Mouse (Mus musculus): ENCODE data around the gene Unc5cl. TPM values are rescaled to one million over a fixed set of nuclear protein-coding genes. Genes with fewer than 3 reads are reported as not detected.

Gene Unc5cl
- polyA plus RNA-seq, 1 experiment, result 8.5 TPM

DNA sequence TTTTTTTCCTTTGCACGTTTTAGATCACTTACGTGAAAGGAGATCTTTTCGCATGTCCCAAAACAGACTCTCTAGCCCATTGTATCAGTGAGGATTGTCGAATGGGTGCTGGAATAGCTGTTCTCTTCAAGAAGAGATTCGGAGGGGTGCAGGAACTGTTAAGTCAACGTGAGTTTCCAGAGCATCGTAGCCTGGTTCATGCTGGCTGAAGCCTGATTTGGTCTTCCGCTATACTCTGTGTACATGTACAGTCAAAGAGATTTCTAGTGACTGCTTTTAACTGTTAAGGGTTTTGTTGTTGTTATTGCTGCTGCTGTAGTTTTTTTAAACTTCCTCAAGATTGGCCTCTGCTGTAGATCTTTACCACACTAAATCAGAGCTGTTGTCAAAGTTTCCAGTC, 43.5 kb upstream of the Unc5cl start:
- peak overlapping the region; percentile 29; the same call in 1 of the 2 replicates for H3K27ac ChIP-seq (ENCODE audit: insufficient read depth, low read length)
- H3K4me1 ChIP-seq (ENCODE audit: control insufficient read depth, insufficient read depth, insufficient read length), result peaks cover 6% of the 10 kb centered on the region; the same call in 1 of the 2 replicates
- no peak for DNase-seq (ENCODE audit: low read depth in 1 of 2, low spot score in 2 of 2)
- TF ChIP-seq POLR2A (IDR thresholded peaks at IDR 0.05; ENCODE audit: low read depth, low read length) (no peak), CTCF (IDR thresholded peaks at IDR 0.05; ENCODE audit: extremely low read depth, insufficient read depth, insufficient read length, insufficient replicate concordance) (no peak)
- H3K36me3 ChIP-seq (ENCODE audit: control insufficient read depth, insufficient read depth, low read length), result peaks cover 17% of the 10 kb centered on the region
- no peaks in the 10 kb centered on the region for H3K27me3 ChIP-seq (ENCODE audit: control insufficient read depth, insufficient read depth, low read length)
- WGBS, result 46% methylated on average over 8 of the region's 8 CpGs
- no peak overlapping the region; the same call in 1 of the 2 replicates for H3K4me3 ChIP-seq (ENCODE audit: extremely low read depth, insufficient read depth, insufficient read length)

DNA sequence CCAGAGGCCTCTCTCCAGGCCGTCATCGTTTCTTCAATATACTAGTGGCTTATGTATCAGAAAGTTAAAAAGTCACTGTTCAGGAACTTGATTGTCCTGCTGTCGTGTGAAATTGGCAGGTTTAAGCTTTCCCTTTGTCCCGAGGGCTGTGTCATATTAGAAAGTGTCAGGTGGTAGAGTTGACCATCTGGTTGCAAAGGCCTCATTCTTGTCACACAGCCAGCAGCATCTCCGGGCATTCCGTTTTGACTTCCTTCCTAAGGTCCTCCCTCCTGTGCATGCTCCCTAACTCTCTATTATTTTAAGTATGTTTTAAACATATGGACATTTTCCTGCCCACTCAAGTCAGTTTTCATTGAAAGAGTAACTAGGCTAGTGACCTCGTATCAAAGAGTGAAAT, 38.7 kb upstream of the Unc5cl start:
- 89% methylated on average over 7 of the region's 7 CpGs for WGBS
- Histone ChIP-seq H3K27ac (ENCODE audit: insufficient read depth, low read length) (no peak overlapping the region), H3K36me3 (ENCODE audit: control insufficient read depth, insufficient read depth, low read length) (peaks cover 26% of the 10 kb centered on the region), H3K4me3 (ENCODE audit: extremely low read depth, insufficient read depth, insufficient read length) (no peak overlapping the region), H3K27me3 (ENCODE audit: control insufficient read depth, insufficient read depth, low read length) (no peaks in the 10 kb centered on the region), H3K4me1 (ENCODE audit: control insufficient read depth, insufficient read depth, insufficient read length) (peaks cover 10% of the 10 kb centered on the region; the same call in 1 of the 2 replicates)
- TF ChIP-seq CTCF (IDR thresholded peaks at IDR 0.05; ENCODE audit: extremely low read depth, insufficient read depth, insufficient read length, insufficient replicate concordance), result no peak
- no peak for TF ChIP-seq POLR2A (IDR thresholded peaks at IDR 0.05; ENCODE audit: low read depth, low read length)
- DNase-seq (ENCODE audit: low read depth in 1 of 2, low spot score in 2 of 2), result no peak

DNA sequence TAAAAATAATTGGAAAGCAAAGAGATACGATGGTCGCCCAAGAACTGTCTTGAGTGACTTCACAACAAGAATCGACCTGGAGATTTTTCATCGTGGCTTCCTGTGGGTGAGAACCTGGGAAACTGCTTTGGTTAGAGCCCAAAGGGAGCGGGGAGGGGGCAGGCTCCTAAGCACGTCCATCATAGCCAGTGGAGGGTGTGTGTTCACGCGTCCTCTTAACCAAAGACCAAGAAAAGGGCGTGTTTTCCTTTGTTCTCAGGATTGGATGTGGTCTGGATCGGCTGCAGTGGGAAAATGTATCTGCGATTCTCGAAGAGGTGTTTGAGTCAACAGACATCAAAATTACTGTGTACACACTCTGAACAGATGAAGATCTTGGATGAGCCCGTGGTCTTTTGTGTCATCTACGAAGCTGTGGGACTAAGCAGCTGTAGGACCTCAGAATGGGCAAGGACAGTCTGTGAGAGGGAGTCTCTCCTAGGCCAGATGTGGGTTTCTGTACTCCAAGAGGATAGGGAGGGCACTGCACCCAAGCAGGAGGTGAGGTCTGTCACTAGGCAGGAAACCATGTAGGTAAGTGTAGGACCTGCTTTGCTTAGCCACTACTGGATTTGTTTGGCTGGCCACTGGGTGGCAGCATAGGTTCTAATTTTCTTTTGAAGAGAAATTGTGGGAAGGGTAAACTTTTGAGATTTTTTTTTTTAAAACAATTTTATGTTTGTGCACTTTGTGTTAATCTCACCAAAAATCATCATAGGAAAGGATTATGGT, 38.1 kb upstream of the Unc5cl start:
- Histone ChIP-seq H3K27me3 (ENCODE audit: control insufficient read depth, insufficient read depth, low read length) (no peaks in the 10 kb centered on the region), H3K27ac (ENCODE audit: insufficient read depth, low read length) (no peak overlapping the region), H3K4me3 (ENCODE audit: extremely low read depth, insufficient read depth, insufficient read length) (no peak overlapping the region), H3K36me3 (ENCODE audit: control insufficient read depth, insufficient read depth, low read length) (peaks cover 26% of the 10 kb centered on the region), H3K4me1 (ENCODE audit: control insufficient read depth, insufficient read depth, insufficient read length) (peaks cover 10% of the 10 kb centered on the region; the same call in 1 of the 2 replicates)
- DNase-seq (ENCODE audit: low read depth in 1 of 2, low spot score in 2 of 2), result peak; percentile 35 to 73
- WGBS, result 91% methylated on average over 14 of the region's 14 CpGs
- no peak for TF ChIP-seq POLR2A (IDR thresholded peaks at IDR 0.05; ENCODE audit: low read depth, low read length)
- TF ChIP-seq CTCF (IDR thresholded peaks at IDR 0.05; ENCODE audit: extremely low read depth, insufficient read depth, insufficient read length, insufficient replicate concordance), result peak; percentile 12; the same call in 1 of the 2 replicates

DNA sequence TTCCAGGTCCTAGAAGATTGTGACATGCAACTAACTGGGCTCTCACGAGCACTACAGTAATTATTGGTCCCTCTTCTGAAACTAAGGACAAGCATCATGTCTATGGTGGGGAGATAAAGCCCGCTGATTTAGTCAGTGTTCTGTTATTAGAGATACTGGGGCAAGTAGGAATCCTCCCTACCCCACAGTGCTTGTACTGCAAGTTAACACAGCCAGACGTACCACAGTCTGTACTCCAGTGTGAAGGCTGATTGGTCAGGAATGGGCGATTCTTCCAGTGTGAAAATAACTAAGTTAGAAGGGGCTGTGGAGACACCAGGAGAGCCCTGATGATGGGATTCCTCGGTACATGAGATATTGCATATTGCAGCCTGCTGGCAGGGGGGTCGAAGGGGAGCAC, 37.2 kb upstream of the Unc5cl start:
- DNase-seq (ENCODE audit: low read depth in 1 of 2, low spot score in 2 of 2), result no peak
- Histone ChIP-seq H3K4me1 (ENCODE audit: control insufficient read depth, insufficient read depth, insufficient read length) (peaks cover 10% of the 10 kb centered on the region; the same call in 1 of the 2 replicates), H3K27me3 (ENCODE audit: control insufficient read depth, insufficient read depth, low read length) (no peaks in the 10 kb centered on the region), H3K36me3 (ENCODE audit: control insufficient read depth, insufficient read depth, low read length) (peaks cover 25% of the 10 kb centered on the region), H3K27ac (ENCODE audit: insufficient read depth, low read length) (0 out of 2 replicates have a peak overlapping the region, but pooled peaks have one; percentile 34), H3K4me3 (ENCODE audit: extremely low read depth, insufficient read depth, insufficient read length) (no peak overlapping the region)
- TF ChIP-seq CTCF (IDR thresholded peaks at IDR 0.05; ENCODE audit: extremely low read depth, insufficient read depth, insufficient read length, insufficient replicate concordance) (no peak), POLR2A (IDR thresholded peaks at IDR 0.05; ENCODE audit: low read depth, low read length) (no peak)
- WGBS, result 79% methylated on average over 6 of the region's 6 CpGs

DNA sequence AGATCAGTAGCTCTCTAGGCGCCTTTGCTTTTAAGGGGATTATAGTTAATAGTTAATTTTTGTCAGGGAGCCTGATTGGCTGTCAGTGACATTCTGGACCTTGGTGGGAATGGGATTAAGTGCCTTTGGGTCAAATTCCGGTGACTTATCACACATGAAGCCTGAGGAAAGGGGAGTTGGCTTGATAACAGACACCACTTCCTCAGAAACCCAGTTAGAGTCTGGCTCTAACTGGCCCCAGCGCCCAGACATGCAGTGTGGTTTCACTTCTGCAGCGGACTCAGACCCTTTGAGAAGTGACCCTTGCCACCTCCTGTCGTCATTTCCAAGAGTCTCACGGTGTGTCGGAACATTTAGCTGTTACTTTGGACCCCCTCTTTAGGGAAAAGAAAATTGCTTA, 36.5 kb upstream of the Unc5cl start:
- peaks cover 22% of the 10 kb centered on the region for H3K36me3 ChIP-seq (ENCODE audit: control insufficient read depth, insufficient read depth, low read length)
- WGBS, result 22% methylated on average over 7 of the region's 7 CpGs
- peak overlapping the region; percentile 34 for H3K27ac ChIP-seq (ENCODE audit: insufficient read depth, low read length)
- no peaks in the 10 kb centered on the region for H3K27me3 ChIP-seq (ENCODE audit: control insufficient read depth, insufficient read depth, low read length)
- DNase-seq (ENCODE audit: low read depth in 1 of 2, low spot score in 2 of 2), result no peak
- TF ChIP-seq POLR2A (IDR thresholded peaks at IDR 0.05; ENCODE audit: low read depth, low read length), result no peak
- no peak for TF ChIP-seq CTCF (IDR thresholded peaks at IDR 0.05; ENCODE audit: extremely low read depth, insufficient read depth, insufficient read length, insufficient replicate concordance)
- no peak overlapping the region for H3K4me3 ChIP-seq (ENCODE audit: extremely low read depth, insufficient read depth, insufficient read length)
- peaks cover 10% of the 10 kb centered on the region; the same call in 1 of the 2 replicates for H3K4me1 ChIP-seq (ENCODE audit: control insufficient read depth, insufficient read depth, insufficient read length)

DNA sequence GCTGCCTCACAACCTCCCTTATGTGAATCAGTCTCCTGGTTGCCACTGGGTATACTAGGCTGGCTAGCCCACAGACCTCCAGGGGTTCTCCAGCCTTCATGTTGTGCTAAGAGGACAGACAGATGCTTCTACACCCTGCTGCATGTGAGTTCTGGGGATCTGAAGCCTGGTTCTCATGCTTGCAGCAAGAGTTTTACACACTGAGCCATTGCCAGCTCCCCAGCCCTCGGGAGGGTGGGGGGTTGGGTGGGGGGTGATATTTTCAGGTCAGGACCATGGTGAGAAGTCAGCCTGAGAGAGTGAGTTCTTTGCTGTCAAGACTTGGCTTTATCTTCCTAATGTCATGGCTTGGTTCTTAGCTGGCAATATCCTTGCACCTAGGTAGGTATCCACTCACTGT, 35.9 kb upstream of the Unc5cl start:
- no peak for DNase-seq (ENCODE audit: low read depth in 1 of 2, low spot score in 2 of 2)
- H3K27ac ChIP-seq (ENCODE audit: insufficient read depth, low read length), result peak overlapping the region; percentile 34
- TF ChIP-seq POLR2A (IDR thresholded peaks at IDR 0.05; ENCODE audit: low read depth, low read length) (no peak), CTCF (IDR thresholded peaks at IDR 0.05; ENCODE audit: extremely low read depth, insufficient read depth, insufficient read length, insufficient replicate concordance) (no peak)
- H3K27me3 ChIP-seq (ENCODE audit: control insufficient read depth, insufficient read depth, low read length), result no peaks in the 10 kb centered on the region
- H3K4me1 ChIP-seq (ENCODE audit: control insufficient read depth, insufficient read depth, insufficient read length), result peaks cover 10% of the 10 kb centered on the region; the same call in 1 of the 2 replicates
- H3K36me3 ChIP-seq (ENCODE audit: control insufficient read depth, insufficient read depth, low read length), result peaks cover 20% of the 10 kb centered on the region
- 71% methylated on average over 1 of the region's 1 CpGs for WGBS
- H3K4me3 ChIP-seq (ENCODE audit: extremely low read depth, insufficient read depth, insufficient read length), result no peak overlapping the region

DNA sequence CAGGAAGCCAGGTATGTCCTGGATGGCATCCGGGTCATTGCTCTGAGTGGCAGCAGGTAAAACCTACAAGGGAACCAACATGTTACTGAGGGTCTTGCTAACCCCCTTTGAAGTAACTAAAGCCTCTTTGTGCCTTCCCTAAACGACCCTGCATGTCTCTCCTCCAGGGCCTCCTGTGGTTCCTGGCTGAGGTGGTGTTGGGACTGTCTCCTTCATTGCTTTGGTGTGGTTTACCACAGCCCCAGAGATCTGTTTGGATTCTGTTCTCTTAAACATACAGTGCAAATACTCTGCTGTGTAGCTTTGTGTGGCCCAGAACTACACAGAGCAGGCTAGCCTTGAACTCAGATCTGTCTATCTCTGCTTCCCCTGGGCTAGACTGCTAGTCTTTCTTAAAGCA, 35.1 kb upstream of the Unc5cl start:
- 43% methylated on average over 2 of the region's 2 CpGs for WGBS
- Histone ChIP-seq H3K4me3 (ENCODE audit: extremely low read depth, insufficient read depth, insufficient read length) (no peak overlapping the region), H3K36me3 (ENCODE audit: control insufficient read depth, insufficient read depth, low read length) (peaks cover 15% of the 10 kb centered on the region), H3K27me3 (ENCODE audit: control insufficient read depth, insufficient read depth, low read length) (no peaks in the 10 kb centered on the region), H3K4me1 (ENCODE audit: control insufficient read depth, insufficient read depth, insufficient read length) (peaks cover 10% of the 10 kb centered on the region; the same call in 1 of the 2 replicates), H3K27ac (ENCODE audit: insufficient read depth, low read length) (no peak overlapping the region)
- no peak for DNase-seq (ENCODE audit: low read depth in 1 of 2, low spot score in 2 of 2)
- TF ChIP-seq POLR2A (IDR thresholded peaks at IDR 0.05; ENCODE audit: low read depth, low read length) (no peak), CTCF (IDR thresholded peaks at IDR 0.05; ENCODE audit: extremely low read depth, insufficient read depth, insufficient read length, insufficient replicate concordance) (no peak)
